24 mouse cellular contexts compared by ENCODE assay signal in genomic region chr13:68778011-68778672, GRCm38 (mm10).
"Had no signal": no experiment of that assay in that cellular context is flagged by ENCODE, and none has a peak within 500 bp of the region (broad histone marks: within the 10 kb centered on the region; RNA-seq: fewer than 3 reads in every experiment).

No protein-coding gene starts in this region.

- H3K27ac ChIP-seq: gastrocnemius, adult 2 months; heart, embryonic 10.5 days; hindbrain, embryonic 10.5 days; hindbrain, embryonic 12.5 days; hindbrain, embryonic 14.5 days; intestine, embryonic 15.5 days; layer of hippocampus, adult 2 months; left cerebral cortex, adult 2 months; limb, embryonic 10.5 days; limb, embryonic 12.5 days had no signal

- H3K9ac ChIP-seq: heart, embryonic 12.5 days; hindbrain, embryonic 12.5 days; hindbrain, embryonic 14.5 days; intestine, embryonic 15.5 days; limb, embryonic 12.5 days had no signal

- H3K9me3 ChIP-seq: heart, embryonic 10.5 days; hindbrain, embryonic 10.5 days; hindbrain, embryonic 12.5 days; intestine, embryonic 15.5 days; limb, embryonic 10.5 days; limb, embryonic 12.5 days had no signal

- H3K36me3 ChIP-seq: heart, embryonic 10.5 days; heart, embryonic 12.5 days; hindbrain, embryonic 10.5 days; hindbrain, embryonic 12.5 days; intestine, embryonic 15.5 days; limb, embryonic 10.5 days; limb, embryonic 12.5 days had no signal

- H3K27me3 ChIP-seq: heart, embryonic 12.5 days; hindbrain, embryonic 12.5 days; intestine, embryonic 15.5 days; limb, embryonic 12.5 days had no signal

- ATAC-seq: hindbrain, embryonic 16.5 days; inflammation-experienced regulatory T-cells, adult 6 months; intestine, embryonic 15.5 days; intestine, postnatal 0 days had no signal

- DNase-seq: gastrocnemius, adult 2 months; gastrocnemius, postnatal 10 days; gastrocnemius, postnatal 25 days; heart, postnatal 10 days; heart, postnatal 4 days; kidney, adult 18-20 months; kidney, adult 8-10 months; kidney, postnatal 10 days; kidney, postnatal 25 days; kidney, postnatal 4 days; liver had no signal

- H3K4me1 ChIP-seq: heart, embryonic 10.5 days; heart, embryonic 12.5 days; hindbrain, embryonic 10.5 days; hindbrain, embryonic 12.5 days; intestine, embryonic 15.5 days; limb, embryonic 10.5 days; limb, embryonic 12.5 days had no signal

- H3K4me3 ChIP-seq: gastrocnemius, adult 2 months; heart, embryonic 10.5 days; heart, embryonic 12.5 days; hindbrain, embryonic 10.5 days; hindbrain, embryonic 12.5 days; intestine, embryonic 15.5 days; layer of hippocampus, adult 2 months; left cerebral cortex, adult 2 months; limb, embryonic 10.5 days; limb, embryonic 12.5 days had no signal

- H3K4me2 ChIP-seq: heart, embryonic 12.5 days; hindbrain, embryonic 12.5 days; hindbrain, embryonic 14.5 days; intestine, embryonic 15.5 days; limb, embryonic 12.5 days had no signal
